Mouse (Mus musculus): ENCODE data around the gene Epm2aip1.

DNA sequence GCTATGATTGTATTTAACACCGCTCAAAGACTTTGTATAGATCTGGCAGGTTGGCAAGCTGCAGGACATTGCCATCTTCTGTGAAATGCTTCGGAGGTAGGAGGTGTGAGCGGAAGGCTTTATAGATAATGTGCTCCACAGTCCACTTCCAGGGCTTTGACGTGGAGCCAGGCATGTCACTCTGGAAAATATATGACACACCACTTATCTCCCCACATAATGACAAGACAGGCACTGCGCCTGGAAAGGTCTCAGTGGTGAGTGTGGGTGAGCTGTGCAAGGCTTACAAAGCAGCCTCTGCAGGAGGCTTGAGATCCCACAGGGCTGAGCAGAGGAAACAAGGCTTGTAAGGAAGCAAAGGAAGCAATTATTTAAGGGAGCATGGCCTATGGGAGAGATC, 43.3 kb upstream of the Epm2aip1 start:
- no peak for TF ChIP-seq MYOD1 (IDR thresholded peaks at IDR 0.05; ENCODE audit: control insufficient read depth in 1 of 3, insufficient read length in 2 of 3, low read depth in 2 of 3)
- no peak for TF ChIP-seq SRF (IDR thresholded peaks at IDR 0.05; ENCODE audit: control insufficient read depth, insufficient read length, low read depth)
- TF ChIP-seq POLR2A (IDR thresholded peaks at IDR 0.05; ENCODE audit: insufficient read length, low read depth), result no peak
- no peak for TF ChIP-seq MYOG (IDR thresholded peaks at IDR 0.05; ENCODE audit: control insufficient read depth in 1 of 3, insufficient read depth in 1 of 3, insufficient read length in 2 of 3, low read depth in 2 of 3)
- TF ChIP-seq E2F4 (IDR thresholded peaks at IDR 0.05; ENCODE audit: insufficient read depth), result no peak
- no peak for TF ChIP-seq POLR2AphosphoS2 (IDR thresholded peaks at IDR 0.05; ENCODE audit: insufficient read length, low read depth)
- no peak for TF ChIP-seq CEBPB (IDR thresholded peaks at IDR 0.05; ENCODE audit: insufficient read depth, poor library complexity, severe bottlenecking)
